Mouse (Mus musculus): Measurements from ENCODE around the gene Arntl. TPM values are rescaled to one million over a fixed set of nuclear protein-coding genes. Genes with fewer than 3 reads are reported as not detected.
"Not testable (repeated sequence)": the region's sequence is repeated elsewhere in the genome, so short reads cannot be mapped to it uniquely, and the experiment has no call there.

Gene Arntl
- polyA plus RNA-seq, 1 experiment from 2014 or later = 9.2 TPM

DNA sequence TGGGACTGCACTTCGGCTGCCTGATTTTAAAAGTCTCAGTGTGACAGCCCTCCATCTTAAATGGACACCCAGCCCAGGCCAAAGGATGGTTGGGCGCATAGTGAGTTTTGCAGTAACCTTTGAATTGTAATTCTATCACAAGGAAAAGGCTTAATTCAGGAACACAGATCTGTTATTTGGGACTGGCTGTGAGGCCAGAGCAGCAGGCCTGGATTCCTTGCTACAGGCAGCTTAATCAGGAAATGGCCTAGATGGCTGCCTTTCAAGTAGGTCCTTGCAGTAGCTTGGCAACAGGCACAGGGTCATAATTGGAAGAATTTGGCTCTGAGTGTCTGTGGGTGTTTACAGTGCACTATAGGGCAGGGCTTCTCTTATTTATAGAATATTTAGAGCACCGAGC, 43.7 kb downstream of the Arntl start:
- DNase-seq (ENCODE audit: low spot score) = no peak

DNA sequence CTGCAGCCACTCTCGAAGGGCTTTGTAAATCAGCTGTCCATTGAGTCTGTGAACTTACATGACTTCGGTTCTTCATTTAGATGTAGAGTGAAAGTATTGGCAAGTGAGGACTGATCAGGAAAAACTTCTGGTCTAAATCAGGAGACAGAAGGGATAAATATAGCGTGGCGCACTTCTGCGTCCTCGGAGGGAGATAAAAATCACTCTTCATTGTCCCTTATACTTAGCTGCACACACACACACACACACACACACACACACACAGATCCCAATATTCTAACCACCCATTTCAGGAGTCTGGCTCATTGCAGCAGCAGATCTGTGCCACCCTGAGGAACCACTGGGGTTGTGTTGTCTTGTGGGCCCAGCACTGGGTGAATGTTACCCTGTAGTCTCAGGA, 44.3 kb downstream of the Arntl start:
- H3K4me1 ChIP-seq (replicated peaks; ENCODE audit: control insufficient read depth, insufficient read depth, low read length) = peaks cover 2% of the 10 kb centered on the region; the same call in 1 of the 2 replicates
- no peaks in the 10 kb centered on the region for H3K27me3 ChIP-seq (ENCODE audit: control insufficient read depth, insufficient read depth, low read length)
- DNase-seq (ENCODE audit: low spot score) = no peak
- no peaks in the 10 kb centered on the region for H3K9me3 ChIP-seq (ENCODE audit: control insufficient read depth, low read length)
- H3K4me3 ChIP-seq (ENCODE audit: low read depth, low read length) = no peak overlapping the region
- no peak overlapping the region for H3K9ac ChIP-seq (ENCODE audit: low read length)
- ATAC-seq (replicated peaks; ENCODE audit: low FRiP score) = no peak
- WGBS = 82% methylated on average over 6 of the region's 6 CpGs
- no peak overlapping the region for H3K4me2 ChIP-seq (ENCODE audit: low read depth, low read length, severe bottlenecking)
- H3K27ac ChIP-seq (ENCODE audit: low read depth, low read length) = no peak overlapping the region
- no peaks in the 10 kb centered on the region for H3K36me3 ChIP-seq (ENCODE audit: control insufficient read depth, insufficient read depth, low read length)

More for the DNA sequence above, 43.7 kb downstream of the Arntl start:
- Histone ChIP-seq H3K9me3 (ENCODE audit: control insufficient read depth, low read length) (no peaks in the 10 kb centered on the region), H3K4me3 (ENCODE audit: low read depth, low read length) (no peak overlapping the region), H3K9ac (ENCODE audit: low read length) (no peak overlapping the region), H3K27me3 (ENCODE audit: control insufficient read depth, insufficient read depth, low read length) (no peaks in the 10 kb centered on the region), H3K36me3 (ENCODE audit: control insufficient read depth, insufficient read depth, low read length) (no peaks in the 10 kb centered on the region), H3K4me2 (ENCODE audit: low read depth, low read length, severe bottlenecking) (no peak overlapping the region), H3K4me1 (replicated peaks; ENCODE audit: control insufficient read depth, insufficient read depth, low read length) (peaks cover 2% of the 10 kb centered on the region; the same call in 1 of the 2 replicates), H3K27ac (ENCODE audit: low read depth, low read length) (no peak overlapping the region)
- ATAC-seq (replicated peaks; ENCODE audit: low FRiP score) = no peak
- WGBS = 69% methylated on average over 3 of the region's 3 CpGs

- H3K27me3 ChIP-seq (ENCODE audit: control insufficient read depth, insufficient read depth, low read length) = no peaks in the 10 kb centered on the region
- no peak overlapping the region for H3K27ac ChIP-seq (ENCODE audit: low read depth, low read length)
- H3K9ac ChIP-seq (ENCODE audit: low read length) = no peak overlapping the region
- ATAC-seq (replicated peaks; ENCODE audit: low FRiP score) = no peak
- H3K36me3 ChIP-seq (ENCODE audit: control insufficient read depth, insufficient read depth, low read length) = no peaks in the 10 kb centered on the region
- H3K4me3 ChIP-seq (ENCODE audit: low read depth, low read length) = no peak overlapping the region
- WGBS = 94% methylated on average over 7 of the region's 7 CpGs
- DNase-seq (ENCODE audit: low spot score) = no peak
- peaks cover 2% of the 10 kb centered on the region; the same call in 1 of the 2 replicates for H3K4me1 ChIP-seq (replicated peaks; ENCODE audit: control insufficient read depth, insufficient read depth, low read length)
- H3K4me2 ChIP-seq (ENCODE audit: low read depth, low read length, severe bottlenecking) = no peak overlapping the region
- no peaks in the 10 kb centered on the region for H3K9me3 ChIP-seq (ENCODE audit: control insufficient read depth, low read length)
These were observed 46.6 kb downstream of the Arntl start for GRCm38 (mm10) chr7:113253777-113254405.

DNA sequence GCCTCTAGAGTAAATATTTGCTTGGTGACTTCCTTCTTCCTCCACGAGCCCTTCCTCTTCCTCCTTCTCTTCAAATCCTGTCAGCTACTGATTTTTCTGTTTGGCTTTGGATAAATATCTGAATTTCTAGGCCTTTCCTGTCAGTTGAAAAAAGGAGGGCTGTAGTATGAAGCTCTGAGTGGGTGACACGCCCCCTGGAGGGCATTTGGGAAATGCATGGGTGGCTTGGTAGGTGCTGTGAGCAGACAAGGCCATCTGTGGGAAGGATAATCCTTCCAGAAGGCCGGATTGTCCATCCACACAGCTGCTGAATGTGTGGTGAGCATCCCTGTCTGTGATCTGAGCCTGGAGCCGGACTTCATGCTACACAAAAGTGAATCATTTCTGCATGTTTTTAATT, 48.8 kb downstream of the Arntl start:
- no peak overlapping the region for H3K27ac ChIP-seq (ENCODE audit: low read depth, low read length)
- no peak for ATAC-seq (replicated peaks; ENCODE audit: low FRiP score)

GRCm38 (mm10) chr7:113258430-113258829, 51.2 kb downstream of the Arntl start:
- H3K9me3 ChIP-seq (ENCODE audit: control insufficient read depth, low read length) = no peaks in the 10 kb centered on the region
- no peak overlapping the region for H3K4me2 ChIP-seq (ENCODE audit: low read depth, low read length, severe bottlenecking)
- no peaks in the 10 kb centered on the region for H3K27me3 ChIP-seq (ENCODE audit: control insufficient read depth, insufficient read depth, low read length)
- H3K9ac ChIP-seq (ENCODE audit: low read length) = no peak overlapping the region
- ATAC-seq (replicated peaks; ENCODE audit: low FRiP score) (no peak), DNase-seq (ENCODE audit: low spot score) (no peak)
- H3K4me1 ChIP-seq (replicated peaks; ENCODE audit: control insufficient read depth, insufficient read depth, low read length) = peaks cover 8% of the 10 kb centered on the region
- no peaks in the 10 kb centered on the region for H3K36me3 ChIP-seq (ENCODE audit: control insufficient read depth, insufficient read depth, low read length)
- H3K4me3 ChIP-seq (ENCODE audit: low read depth, low read length) = no peak overlapping the region
- H3K27ac ChIP-seq (ENCODE audit: low read depth, low read length) = no peak overlapping the region
- WGBS = 73% methylated on average over 4 of the region's 4 CpGs

More for the DNA sequence above, 48.8 kb downstream of the Arntl start:
- Histone ChIP-seq H3K27me3 (ENCODE audit: control insufficient read depth, insufficient read depth, low read length) (no peaks in the 10 kb centered on the region), H3K36me3 (ENCODE audit: control insufficient read depth, insufficient read depth, low read length) (no peaks in the 10 kb centered on the region), H3K4me3 (ENCODE audit: low read depth, low read length) (no peak overlapping the region), H3K4me2 (ENCODE audit: low read depth, low read length, severe bottlenecking) (no peak overlapping the region), H3K9me3 (ENCODE audit: control insufficient read depth, low read length) (no peaks in the 10 kb centered on the region), H3K9ac (ENCODE audit: low read length) (no peak overlapping the region), H3K4me1 (replicated peaks; ENCODE audit: control insufficient read depth, insufficient read depth, low read length) (peaks cover 8% of the 10 kb centered on the region)
- DNase-seq (ENCODE audit: low spot score) = peak; percentile 72
- 49% methylated on average over 4 of the region's 4 CpGs for whole genome bisulfite sequencing

DNA sequence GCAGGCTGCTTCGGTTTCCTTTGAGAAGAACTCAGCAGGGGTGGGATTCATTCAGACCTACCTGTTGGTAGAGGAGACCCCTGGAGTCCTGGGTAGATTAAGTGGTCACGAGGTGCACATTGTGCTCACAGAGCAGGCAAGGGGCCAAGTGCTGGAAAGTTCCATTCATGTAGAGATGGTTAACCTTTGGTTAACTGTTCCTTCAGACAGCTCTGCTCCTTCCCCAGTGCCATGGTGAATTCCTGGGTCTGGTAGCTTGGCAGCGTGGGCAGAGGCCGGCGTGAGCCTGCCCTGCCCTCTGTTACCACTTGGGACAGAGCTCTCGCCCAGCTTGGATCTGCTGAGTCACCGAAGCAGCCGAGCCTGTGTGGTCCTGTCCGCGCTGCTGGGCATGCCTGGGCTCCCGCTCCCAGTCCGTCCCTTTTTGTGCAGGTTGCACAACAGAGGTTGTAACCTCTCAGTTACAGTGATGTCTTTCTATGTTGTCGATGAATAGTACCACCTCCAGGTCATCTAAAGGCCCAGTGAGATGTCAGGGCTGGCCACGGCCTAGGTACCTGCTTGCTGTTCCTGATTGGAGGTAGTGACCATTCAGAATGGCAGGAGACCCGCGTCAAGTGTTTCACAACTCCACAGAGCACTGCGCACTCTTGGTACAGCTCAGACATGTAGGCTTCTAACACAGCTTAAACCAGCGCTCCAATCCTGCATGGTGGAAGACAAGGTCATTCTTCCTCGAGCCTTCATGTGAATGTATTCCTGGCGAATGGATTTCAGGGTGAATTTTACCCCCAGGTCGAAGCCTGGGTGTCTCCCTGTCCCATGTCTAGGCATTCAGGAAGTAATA, 53.3 kb downstream of the Arntl start:
- no peaks in the 10 kb centered on the region for H3K27me3 ChIP-seq (ENCODE audit: control insufficient read depth, insufficient read depth, low read length)
- WGBS = 54% methylated on average over 21 of the region's 21 CpGs
- no peak overlapping the region for H3K4me3 ChIP-seq (ENCODE audit: low read depth, low read length)
- peaks cover 8% of the 10 kb centered on the region for H3K4me1 ChIP-seq (replicated peaks; ENCODE audit: control insufficient read depth, insufficient read depth, low read length)
- peak; percentile 62 for DNase-seq (ENCODE audit: low spot score)
- H3K4me2 ChIP-seq (ENCODE audit: low read depth, low read length, severe bottlenecking) = no peak overlapping the region
- no peak overlapping the region; the same call in 1 of the 2 replicates for H3K27ac ChIP-seq (ENCODE audit: low read depth, low read length)
- no peaks in the 10 kb centered on the region for H3K9me3 ChIP-seq (ENCODE audit: control insufficient read depth, low read length)
- peak; percentile 85 for ATAC-seq (replicated peaks; ENCODE audit: low FRiP score)
- H3K9ac ChIP-seq (ENCODE audit: low read length) = no peak overlapping the region
- no peaks in the 10 kb centered on the region for H3K36me3 ChIP-seq (ENCODE audit: control insufficient read depth, insufficient read depth, low read length)

DNA sequence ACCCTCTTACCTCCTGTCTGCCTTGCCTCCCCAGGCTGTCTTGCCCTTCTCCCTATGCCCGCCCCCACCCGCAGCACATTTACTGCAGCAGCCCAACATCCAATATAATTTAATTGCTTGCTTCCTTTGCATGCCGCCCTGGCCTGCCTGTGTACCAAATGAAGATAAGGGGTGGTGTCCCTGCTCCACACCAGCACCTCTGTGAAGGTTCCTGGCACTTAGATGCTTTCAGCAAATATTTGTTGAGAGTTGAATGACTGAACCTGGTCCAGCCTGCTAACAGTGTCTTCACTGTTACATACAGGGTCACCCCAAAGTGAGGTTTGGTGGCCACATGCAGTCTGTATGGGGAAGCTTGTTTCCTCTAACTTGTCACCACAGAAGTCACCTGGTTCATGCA, 54.4 kb downstream of the Arntl start:
- WGBS = 78% methylated on average over 3 of the region's 3 CpGs
- H3K4me3 ChIP-seq (ENCODE audit: low read depth, low read length) = no peak overlapping the region
- H3K9ac ChIP-seq (ENCODE audit: low read length) = no peak overlapping the region
- peaks cover 8% of the 10 kb centered on the region for H3K4me1 ChIP-seq (replicated peaks; ENCODE audit: control insufficient read depth, insufficient read depth, low read length)
- H3K4me2 ChIP-seq (ENCODE audit: low read depth, low read length, severe bottlenecking) = no peak overlapping the region
- H3K9me3 ChIP-seq (ENCODE audit: control insufficient read depth, low read length) = no peaks in the 10 kb centered on the region
- no peak overlapping the region for H3K27ac ChIP-seq (ENCODE audit: low read depth, low read length)
- DNase-seq (ENCODE audit: low spot score) = no peak
- no peaks in the 10 kb centered on the region for H3K36me3 ChIP-seq (ENCODE audit: control insufficient read depth, insufficient read depth, low read length)
- no peak for ATAC-seq (replicated peaks; ENCODE audit: low FRiP score)
- no peaks in the 10 kb centered on the region for H3K27me3 ChIP-seq (ENCODE audit: control insufficient read depth, insufficient read depth, low read length)

GRCm38 (mm10) chr7:113262510-113263467, 55.5 kb downstream of the Arntl start:
- not testable (repeated sequence) for H3K4me3 ChIP-seq (ENCODE audit: low read depth, low read length); ATAC-seq (replicated peaks; ENCODE audit: low FRiP score); H3K27me3 ChIP-seq (ENCODE audit: control insufficient read depth, insufficient read depth, low read length); DNase-seq (ENCODE audit: low spot score); H3K9ac ChIP-seq (ENCODE audit: low read length); H3K4me1 ChIP-seq (replicated peaks; ENCODE audit: control insufficient read depth, insufficient read depth, low read length); H3K27ac ChIP-seq (ENCODE audit: low read depth, low read length); H3K4me2 ChIP-seq (ENCODE audit: low read depth, low read length, severe bottlenecking); H3K36me3 ChIP-seq (ENCODE audit: control insufficient read depth, insufficient read depth, low read length); H3K9me3 ChIP-seq (ENCODE audit: control insufficient read depth, low read length)
- 49% methylated on average over 14 of the region's 14 CpGs for WGBS

All from forebrain, embryonic 11.5 days (tissue).